Comparison of ENCODE assay signal across 10 mouse cellular contexts in the genomic region with DNA sequence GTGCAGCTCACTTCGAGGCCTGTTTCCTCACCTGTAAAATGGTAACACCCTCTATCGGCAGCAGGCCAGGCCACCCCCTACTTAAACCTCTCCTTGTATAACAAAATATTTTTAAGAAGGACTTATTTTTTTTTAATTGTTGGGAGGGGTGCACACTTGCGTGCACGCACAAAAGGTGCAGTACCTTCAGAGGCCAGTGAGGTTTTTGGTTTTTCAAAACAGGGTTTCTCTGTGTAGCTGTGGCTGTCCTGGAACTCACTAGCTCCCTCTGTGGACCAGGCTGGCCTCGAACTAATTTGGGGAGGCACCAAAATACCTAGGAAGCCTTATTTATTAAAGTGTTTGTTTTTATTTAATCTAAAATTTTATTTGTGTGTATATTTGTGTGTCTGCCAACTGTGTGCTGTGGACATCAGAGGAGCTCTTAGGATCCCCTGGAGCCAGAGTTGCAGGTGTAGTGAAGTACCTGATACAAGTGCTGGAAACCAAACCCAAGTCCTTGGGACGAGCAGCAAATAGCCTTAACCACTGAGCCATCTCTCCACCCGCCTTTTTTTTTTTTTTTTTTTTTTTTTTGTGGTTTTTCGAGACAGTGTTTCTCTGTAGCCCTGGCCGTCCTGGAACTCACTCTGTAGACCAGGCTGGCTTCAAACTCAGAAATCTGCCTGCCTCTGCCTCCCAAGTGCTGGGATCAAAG. TPM values are rescaled to one million over a fixed set of nuclear protein-coding genes. Genes with fewer than 3 reads are reported as not detected.
DNase-seq lines count a peak whose midpoint lies in the region; ATAC-seq and TF ChIP-seq lines count a peak whose summit lies in the region.
"Had no signal": no experiment of that assay in that cellular context is flagged by ENCODE, and none has a peak within 500 bp of the region (broad histone marks: within the 10 kb centered on the region; RNA-seq: fewer than 3 reads in every experiment).

No protein-coding gene starts in this region.

- no peak overlapping the region for H3K27ac ChIP-seq in heart, adult 2 months
- H3K27ac ChIP-seq in midbrain, embryonic 16.5 days (ENCODE audit: low read length), result no peak overlapping the region
- H3K27ac ChIP-seq: hindbrain, embryonic 10.5 days; midbrain, embryonic 12.5 days had no signal

- H3K4me3 ChIP-seq in heart, adult 2 months, result no peak overlapping the region
- no peak overlapping the region for H3K4me3 ChIP-seq in midbrain, embryonic 16.5 days (ENCODE audit: low read depth, low read length)
- H3K4me3 ChIP-seq: hindbrain, embryonic 10.5 days; midbrain, embryonic 12.5 days had no signal

- no peaks in the 10 kb centered on the region for H3K27me3 ChIP-seq in heart, adult 2 months (ENCODE audit: control insufficient read depth, insufficient read depth, low read length)
- H3K27me3 ChIP-seq in splenic B cell, adult 2 months (ENCODE audit: control insufficient read depth, insufficient read depth, low read length, poor library complexity, severe bottlenecking), result no peaks in the 10 kb centered on the region
- H3K27me3 ChIP-seq in midbrain, embryonic 16.5 days (ENCODE audit: control insufficient read depth, insufficient read depth, low read depth, low read length), result no peaks in the 10 kb centered on the region
- H3K27me3 ChIP-seq: midbrain, embryonic 12.5 days had no signal

- no peak for DNase-seq in heart, adult 2 months
- DNase-seq in heart, postnatal 36 days, result no peak
- peak; percentile 53 for DNase-seq in thymus, postnatal 0 days (ENCODE audit: low spot score)
- no peak for DNase-seq in thymus, postnatal 10 days (ENCODE audit: low spot score in 2 of 2)
- peak; percentile 68 for DNase-seq in induced T-regulatory cell, adult 2 months (ENCODE audit: low read depth)
- DNase-seq in splenic B cell, adult 2 months (ENCODE audit: low read depth, low spot score), result peak; percentile 42
- DNase-seq in left cerebral cortex, adult 11 months (ENCODE audit: low spot score), result no peak

- TF ChIP-seq CTCF in heart, adult 2 months (IDR thresholded peaks at IDR 0.05), result peak; percentile 49

- H3K4me2 ChIP-seq in midbrain, embryonic 16.5 days (ENCODE audit: low read length), result no peak overlapping the region
- H3K4me2 ChIP-seq: midbrain, embryonic 12.5 days had no signal

- intact Hi-C loops in heart, adult 2 months (cut with DNase I), result no loop called here
- intact Hi-C loops in heart, postnatal 36 days (cut with DNase I), result no loop called here

- no peaks in the 10 kb centered on the region; the same call in 1 of the 2 replicates for H3K9me3 ChIP-seq in midbrain, embryonic 16.5 days (replicated peaks; ENCODE audit: control insufficient read depth, low read length, poor library complexity, severe bottlenecking)

- no peaks in the 10 kb centered on the region for H3K79me2 ChIP-seq in heart, adult 2 months (replicated peaks; ENCODE audit: control insufficient read depth, insufficient read depth, low read length)

- ATAC-seq in midbrain, embryonic 16.5 days, result no peak

- no peak overlapping the region for H3K9ac ChIP-seq in heart, adult 2 months (ENCODE audit: low read depth, low read length)
- no peak overlapping the region for H3K9ac ChIP-seq in midbrain, embryonic 16.5 days (ENCODE audit: low read depth, low read length)
- H3K9ac ChIP-seq: midbrain, embryonic 12.5 days had no signal

- no peak for TF ChIP-seq EP300 in heart, adult 2 months (IDR thresholded peaks at IDR 0.05; ENCODE audit: insufficient read depth, low read depth, low read length)

- TF ChIP-seq POLR2A in heart, adult 2 months (IDR thresholded peaks at IDR 0.05; ENCODE audit: insufficient read depth, low read depth, low read length), result no peak

- no peaks in the 10 kb centered on the region; the same call in 1 of the 2 replicates for H3K4me1 ChIP-seq in heart, adult 2 months (ENCODE audit: control insufficient read depth, insufficient read depth, low read length)
- H3K4me1 ChIP-seq in midbrain, embryonic 16.5 days (ENCODE audit: control insufficient read depth, insufficient read depth, low read length), result no peaks in the 10 kb centered on the region
- H3K4me1 ChIP-seq: midbrain, embryonic 12.5 days had no signal

- WGBS in heart, adult 2 months, result 84% methylated on average over 9 of the region's 9 CpGs
- WGBS in midbrain, embryonic 16.5 days, result 74% methylated on average over 9 of the region's 9 CpGs

- no peaks in the 10 kb centered on the region for H3K36me3 ChIP-seq in heart, adult 2 months (ENCODE audit: control insufficient read depth, insufficient read depth, low read length)
- no peaks in the 10 kb centered on the region for H3K36me3 ChIP-seq in splenic B cell, adult 2 months (ENCODE audit: control insufficient read depth, insufficient read depth, low read length, poor library complexity, severe bottlenecking)
- H3K36me3 ChIP-seq in midbrain, embryonic 16.5 days (ENCODE audit: control insufficient read depth, insufficient read depth, low read length), result no peaks in the 10 kb centered on the region
- H3K36me3 ChIP-seq: hindbrain, embryonic 10.5 days; midbrain, embryonic 12.5 days had no signal

RNA-seq across cellular contexts. Expression of gene Slc25a25, which starts 32.1 kb away (rescaled TPM):
- 10 to 100 TPM in 1 of 2 experiments, 1 to 10 TPM in 1; 8.5 to 10.1 TPM for total RNA-seq in heart, adult 2 months (2021)
- polyA plus RNA-seq in heart, adult 2 months (2012; rRNA removed), result 5.7 and 7.3 TPM in 2 replicates
- total RNA-seq in heart, postnatal 36 days (2021), result 10 to 100 TPM in 1 of 2 experiments, 1 to 10 TPM in 1; 4.8 to 12.4 TPM
- 16.3 and 18.9 TPM in 2 replicates for polyA plus RNA-seq in thymus, postnatal 0 days (2015; fragmentation: Nextera tagmentation; extraction: Ambion mirVana)
- polyA plus RNA-seq in midbrain, embryonic 16.5 days (2015; fragmentation: Nextera tagmentation; extraction: Ambion mirVana), result 55.1 and 60.1 TPM in 2 replicates

RNA-seq across cellular contexts. Expression of gene Naif1, which starts 33.1 kb away (rescaled TPM):
- total RNA-seq in heart, adult 2 months (2021), result 1 to 10 TPM; 2.8 to 3.4 TPM
- polyA plus RNA-seq in heart, adult 2 months (2012; rRNA removed), result 3.7 and 4.6 TPM in 2 replicates
- total RNA-seq in heart, postnatal 36 days (2021), result 1 to 10 TPM; 3.1 to 3.8 TPM
- 5.4 and 6.2 TPM in 2 replicates for polyA plus RNA-seq in thymus, postnatal 0 days (2015; fragmentation: Nextera tagmentation; extraction: Ambion mirVana)
- polyA plus RNA-seq in midbrain, embryonic 16.5 days (2015; fragmentation: Nextera tagmentation; extraction: Ambion mirVana), result 5.3 and 5.5 TPM in 2 replicates

RNA-seq across cellular contexts. Expression of gene Fam102a, which starts 51.8 kb away (rescaled TPM):
- total RNA-seq in heart, adult 2 months (2021), result 1 to 10 TPM; 7.0 to 7.1 TPM
- 9.2 and 10.6 TPM in 2 replicates for polyA plus RNA-seq in heart, adult 2 months (2012; rRNA removed)
- 10 to 100 TPM in 1 of 2 experiments, 1 to 10 TPM in 1; 8.9 to 10.6 TPM for total RNA-seq in heart, postnatal 36 days (2021)
- polyA plus RNA-seq in thymus, postnatal 0 days (2015; fragmentation: Nextera tagmentation; extraction: Ambion mirVana), result 8.4 and 8.9 TPM in 2 replicates
- 5.0 and 5.9 TPM in 2 replicates for polyA plus RNA-seq in midbrain, embryonic 16.5 days (2015; fragmentation: Nextera tagmentation; extraction: Ambion mirVana)

Comparison
In these comparisons a context has a peak if more than half of its experiments do, and no peak if none do; other contexts are left out.
1. DNase-seq: peak in thymus, postnatal 0 days (single experiment), induced T-regulatory cell, adult 2 months (single experiment) and splenic B cell, adult 2 months (single experiment); none in heart, adult 2 months (0 of 2), heart, postnatal 36 days (0 of 2), thymus, postnatal 10 days (0 of 2) and left cerebral cortex, adult 11 months (single experiment).